Mouse (Mus musculus) heart, embryonic 13.5 days (tissue): ENCODE data around the gene Srsf9. TPM values are rescaled to one million over a fixed set of nuclear protein-coding genes. Genes with fewer than 3 reads are reported as not detected.

Experiments used
- ATAC-seq: fragments of 200-750 bp; cut with Nextera tagmentation; 2 replicates; pipeline ENCODE4 v1.8.0; 2017; ENCODE audit warnings: moderate TSS enrichment; ENCODE audit not compliant: insufficient number of reproducible peaks, low FRiP score, low TSS enrichment; ENCODE audit errors: extremely low read depth
- H3K27ac ChIP-seq: fragments of 300-500 bp; sonication (generic); replicated peaks from 2 replicates; pipeline ENCODE4 v1.5.1; 2015; ENCODE audit warnings: moderate library complexity, mild to moderate bottlenecking, inconsistent platforms
- H3K27me3 ChIP-seq: fragments of 300-500 bp; sonication (generic); replicated peaks from 2 replicates; pipeline ENCODE4 v1.6.1; 2015; ENCODE audit warnings: mild to moderate bottlenecking, inconsistent platforms
- H3K36me3 ChIP-seq: fragments of 300-500 bp; sonication (generic); 2 replicates; pipeline ENCODE4 v1.6.1; 2015; ENCODE audit warnings: mild to moderate bottlenecking, inconsistent platforms
- H3K4me1 ChIP-seq: fragments of 300-500 bp; sonication (generic); 2 replicates; pipeline ENCODE4 v1.6.1; 2015; ENCODE audit warnings: inconsistent platforms
- H3K4me2 ChIP-seq: fragments of 300-500 bp; sonication (generic); 2 replicates; pipeline ENCODE4 v1.6.1; 2015; ENCODE audit warnings: inconsistent platforms, mild to moderate bottlenecking, moderate library complexity
- H3K4me3 ChIP-seq: fragments of 300-500 bp; sonication (generic); 2 replicates; pipeline ENCODE4 v1.5.1; 2015; ENCODE audit warnings: moderate library complexity, mild to moderate bottlenecking, inconsistent platforms
- H3K9ac ChIP-seq: fragments of 300-500 bp; sonication (generic); 2 replicates; pipeline ENCODE4 v1.6.1; 2015; ENCODE audit warnings: inconsistent platforms, mild to moderate bottlenecking, moderate library complexity
- H3K9me3 ChIP-seq: fragments of 300-500 bp; sonication (generic); 2 replicates; pipeline ENCODE4 v1.6.1; 2016; ENCODE audit warnings: inconsistent platforms
- WGBS: fragments of 180-500 bp; shearing (Covaris S2); methylation state at CpG from one replicate; pipeline ENCODE4 v1.1.7; 2015; ENCODE audit warnings: mixed read lengths; 5-methylcytosine and 5-hydroxymethylcytosine counted together
- polyA plus RNA-seq: library from polyadenylated mRNA; unstranded; fragments of >200 nt; fragmentation: Nextera tagmentation; extraction: Ambion mirVana; gene quantifications from 2 replicates; pipeline ENCODE4 v1.2.1, GENCODE M21; 2015

Gene Srsf9
- polyA plus RNA-seq, 1 experiment from 2014 or later, result 112 TPM

DNA sequence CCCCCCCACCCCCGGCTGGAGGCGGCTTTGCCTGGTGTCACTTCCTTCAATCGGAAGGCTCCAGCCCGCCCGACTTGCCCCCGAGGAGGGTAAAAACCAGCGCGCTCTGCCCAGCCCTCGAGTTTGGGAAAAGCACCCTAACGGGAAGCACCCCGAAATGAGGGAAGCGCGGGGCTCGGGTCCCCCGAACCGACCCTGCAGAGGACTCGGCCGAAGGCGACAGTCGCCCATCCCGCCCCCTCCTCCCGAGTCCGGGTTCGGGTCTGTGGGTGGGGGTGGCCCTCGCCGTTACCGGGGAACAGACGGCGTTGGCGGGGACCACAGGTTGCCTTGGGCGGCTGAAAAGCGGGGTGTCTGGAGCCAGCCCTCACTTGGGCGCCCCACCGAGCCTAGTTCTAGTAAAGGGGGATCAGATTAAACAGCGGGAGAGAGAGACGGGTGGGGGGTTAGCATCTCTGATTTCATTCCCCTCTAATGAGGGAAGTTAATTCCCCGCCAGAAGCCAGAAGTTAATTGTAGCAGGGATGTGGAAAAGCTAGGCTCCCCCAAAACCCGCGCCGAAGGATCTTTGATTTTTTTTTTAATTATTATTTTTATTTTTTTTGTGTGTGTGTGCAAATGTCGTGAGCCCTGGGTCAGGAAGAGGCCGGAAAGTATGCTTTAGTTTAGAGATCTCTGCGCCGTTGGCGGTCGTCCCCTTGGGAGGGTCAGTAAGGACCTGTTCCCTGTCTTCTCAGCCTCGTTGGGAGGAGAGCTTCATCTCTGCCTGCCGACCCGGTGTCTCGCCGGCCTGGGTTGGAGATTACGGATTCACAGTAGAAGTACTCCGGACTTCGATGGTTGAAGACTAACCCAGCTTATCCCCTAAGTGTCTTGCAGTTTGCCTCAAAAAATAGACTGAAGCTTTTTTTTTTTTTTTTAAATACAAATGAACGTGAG lies 902 bp downstream of the Srsf9 start:
- no peak; the same call in 1 of the 2 replicates for ATAC-seq
- Histone ChIP-seq H3K36me3 (peaks cover 38% of the 10 kb centered on the region), H3K27me3 (no peaks in the 10 kb centered on the region), H3K9ac (peak overlapping the region; percentile 98), H3K4me3 (peak overlapping the region; percentile 99), H3K27ac (peak overlapping the region; percentile 91), H3K4me1 (peaks cover 49% of the 10 kb centered on the region), H3K4me2 (peak overlapping the region; percentile 91), H3K9me3 (no peaks in the 10 kb centered on the region)
- under 1% methylated on average over 55 of the region's 55 CpGs for WGBS

DNA sequence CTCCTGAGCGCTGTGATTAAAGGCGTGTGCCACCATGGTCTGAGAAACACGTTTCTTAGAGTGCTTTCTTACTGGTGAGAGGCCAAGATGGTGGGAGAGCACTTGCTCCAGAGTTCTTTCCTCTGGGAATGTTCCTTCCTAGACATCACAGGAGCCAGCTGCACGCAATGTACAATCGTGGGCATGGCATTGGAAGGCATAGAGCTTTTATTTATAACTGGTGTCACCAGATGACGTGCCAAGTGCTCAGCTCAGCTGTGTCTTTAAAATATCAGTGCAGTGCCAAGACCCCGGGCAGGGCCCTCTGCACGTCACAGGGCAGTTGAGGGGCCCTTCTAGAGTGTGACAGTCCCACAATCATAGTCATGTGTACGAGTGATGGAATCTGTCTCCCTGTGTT lies 4.0 kb downstream of the Srsf9 start:
- H3K9ac ChIP-seq, result no peak overlapping the region; the same call in 1 of the 2 replicates
- 65% methylated on average over 9 of the region's 9 CpGs for WGBS
- H3K4me2 ChIP-seq, result 0 out of 2 replicates have a peak overlapping the region, but pooled peaks have one; percentile 13
- 0 out of 2 replicates have a peak overlapping the region, but pooled peaks have one; percentile 1 for H3K4me3 ChIP-seq
- no peaks in the 10 kb centered on the region for H3K27me3 ChIP-seq
- H3K9me3 ChIP-seq, result no peaks in the 10 kb centered on the region
- H3K36me3 ChIP-seq, result peaks cover 68% of the 10 kb centered on the region
- H3K27ac ChIP-seq, result peak overlapping the region; percentile 54; the same call in 1 of the 2 replicates
- peaks cover 61% of the 10 kb centered on the region for H3K4me1 ChIP-seq
- no peak for ATAC-seq

DNA sequence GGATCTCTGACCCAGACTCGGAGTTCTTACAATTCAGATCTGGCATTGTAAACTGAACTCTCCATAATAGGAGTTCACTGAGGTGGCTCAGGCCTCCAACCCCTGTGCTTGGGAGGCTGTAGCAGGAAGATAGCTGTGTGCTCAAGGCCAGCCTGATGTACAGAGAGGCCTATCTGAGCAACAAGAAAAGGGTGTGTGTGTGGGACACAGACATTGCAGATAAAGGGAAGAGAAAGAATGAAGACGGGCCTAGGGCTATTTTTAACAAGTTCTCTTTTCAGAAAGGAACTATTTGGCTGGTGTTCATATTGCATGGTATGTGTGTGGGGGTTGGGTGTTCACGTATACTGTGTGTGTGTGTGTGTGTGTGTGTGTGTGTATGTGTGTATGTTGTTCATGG lies 6.6 kb downstream of the Srsf9 start:
- 44% methylated on average over 3 of the region's 3 CpGs for WGBS
- Histone ChIP-seq H3K4me3 (no peak overlapping the region), H3K9me3 (no peaks in the 10 kb centered on the region), H3K4me2 (0 out of 2 replicates have a peak overlapping the region, but pooled peaks have one; percentile 0), H3K27me3 (no peaks in the 10 kb centered on the region), H3K36me3 (peaks cover 83% of the 10 kb centered on the region), H3K27ac (peak overlapping the region; percentile 46), H3K4me1 (peaks cover 50% of the 10 kb centered on the region), H3K9ac (0 out of 2 replicates have a peak overlapping the region, but pooled peaks have one; percentile 13)
- no peak for ATAC-seq

DNA sequence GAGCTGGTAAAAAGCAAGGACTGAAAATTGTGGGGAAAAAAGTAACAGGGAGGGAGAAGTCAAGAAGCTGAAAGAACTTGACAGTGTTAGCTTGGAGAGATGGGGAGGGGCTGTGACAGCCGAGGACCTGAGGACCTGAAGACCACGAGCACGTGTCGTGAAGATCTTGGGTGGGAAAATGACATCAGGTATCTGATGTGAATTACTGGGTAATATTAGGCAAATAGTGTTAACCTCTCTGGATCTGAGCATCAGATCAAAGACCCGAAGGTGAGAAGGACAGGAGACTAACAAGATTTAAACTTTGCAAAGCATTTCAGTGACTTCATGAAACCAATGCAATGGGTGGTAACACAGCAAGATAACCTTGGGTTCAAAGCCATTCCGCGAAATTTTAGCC lies 13.0 kb downstream of the Srsf9 start:
- 21% methylated on average over 7 of the region's 7 CpGs for WGBS
- Histone ChIP-seq H3K27ac (no peak overlapping the region), H3K4me1 (peaks cover 25% of the 10 kb centered on the region), H3K36me3 (peaks cover 53% of the 10 kb centered on the region), H3K9me3 (no peaks in the 10 kb centered on the region), H3K27me3 (no peaks in the 10 kb centered on the region), H3K4me3 (peak overlapping the region; percentile 94), H3K9ac (peak overlapping the region; percentile 92), H3K4me2 (peak overlapping the region; percentile 75)
- no peak for ATAC-seq

DNA sequence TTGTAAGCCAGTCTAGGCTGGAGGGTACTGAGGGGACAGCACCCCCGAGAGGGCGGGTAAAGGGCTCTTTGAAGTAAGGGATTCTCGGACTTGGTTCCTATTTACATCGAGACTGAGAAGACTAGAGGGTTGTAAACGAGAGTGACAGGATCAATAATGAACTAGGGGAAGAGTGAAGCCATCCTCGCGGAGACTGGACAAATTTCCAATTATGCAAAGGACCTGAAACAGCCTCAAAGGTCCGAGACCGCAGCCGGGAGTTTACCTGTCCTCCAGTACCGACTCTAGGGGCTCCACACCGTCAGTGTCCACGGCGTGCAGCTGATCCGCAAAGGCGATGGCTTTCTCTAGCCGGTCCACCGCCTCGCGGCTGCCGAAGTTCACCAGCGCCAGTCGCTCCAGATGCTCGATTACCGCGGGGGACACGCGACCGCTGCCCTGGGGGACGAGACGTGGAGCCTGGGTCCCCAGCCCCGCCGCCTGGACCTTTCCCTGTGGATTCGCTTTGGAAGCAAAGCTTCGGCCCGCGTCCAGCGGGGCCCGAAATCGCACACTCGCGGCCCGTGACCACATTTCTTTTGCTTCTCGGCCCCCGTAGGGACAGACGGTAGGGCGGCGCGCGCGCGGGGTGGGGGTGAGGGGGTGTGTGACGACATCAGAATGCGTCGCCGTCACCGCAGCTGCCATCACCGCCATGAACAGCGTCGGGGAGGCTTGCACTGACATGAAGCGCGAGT lies 13.8 kb downstream of the Srsf9 start, which contains the start of the genes Gatc and Triap1:
TSS of gene Gatc (minus strand) at position 602 of the 737 bp plus-strand sequence.
TSS of gene Triap1 (plus strand) at position 649 of the 737 bp plus-strand sequence.
- WGBS, result under 1% methylated on average over 62 of the region's 62 CpGs
- Histone ChIP-seq H3K9me3 (no peaks in the 10 kb centered on the region), H3K27ac (peak within 1 kb of the TSS; percentile 82), H3K36me3 (peaks cover 53% of the 10 kb centered on the region), H3K4me1 (peaks cover 25% of the 10 kb centered on the region), H3K4me3 (peak within 1 kb of the TSS; percentile 94), H3K4me2 (peak within 1 kb of the TSS; percentile 75), H3K9ac (peak within 1 kb of the TSS; percentile 92), H3K27me3 (no peaks in the 10 kb centered on the region)
- ATAC-seq, result peak; percentile 84

DNA sequence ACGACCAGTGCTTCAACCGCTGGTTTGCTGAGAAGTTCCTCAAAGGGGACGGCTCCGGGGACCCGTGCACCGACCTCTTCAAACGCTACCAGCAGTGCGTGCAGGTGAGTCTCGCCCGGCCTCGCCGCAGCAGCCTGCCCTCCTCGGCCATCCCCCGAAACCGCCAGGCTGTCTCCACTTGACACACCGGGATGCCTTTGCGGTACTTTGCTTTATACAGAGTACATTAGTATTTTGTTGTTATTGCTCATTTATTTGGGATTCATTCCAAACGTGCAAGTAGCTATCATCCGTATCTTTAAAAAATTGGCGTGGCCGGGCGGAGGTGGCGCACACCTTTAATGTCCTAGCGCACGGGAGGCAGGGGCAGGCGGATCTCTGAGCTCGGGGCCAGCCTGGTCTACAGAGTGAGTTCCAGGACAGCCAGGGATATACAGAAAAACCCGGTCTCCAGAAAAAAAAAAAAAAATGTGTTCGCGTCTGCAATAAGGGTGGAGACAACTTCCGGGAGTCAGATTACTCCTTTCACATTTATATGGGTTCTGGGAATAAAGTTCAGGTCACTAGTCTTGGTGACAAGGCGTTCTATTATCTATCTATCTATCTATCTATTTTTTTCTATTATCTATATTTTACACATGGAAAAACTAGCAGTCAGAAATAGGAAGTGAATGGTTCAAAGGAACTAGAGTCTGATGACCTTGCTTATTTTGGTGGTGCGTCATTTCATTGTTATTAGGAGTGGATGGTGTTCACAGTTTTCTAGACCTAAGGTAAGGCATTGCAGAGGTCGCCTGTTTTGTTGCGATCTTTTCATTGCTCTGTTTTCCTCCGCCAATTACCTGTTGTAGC lies 14.6 kb downstream of the Srsf9 start:
- peak overlapping the region; percentile 94 for H3K4me3 ChIP-seq
- H3K4me1 ChIP-seq, result peaks cover 30% of the 10 kb centered on the region
- peak overlapping the region; percentile 82 for H3K27ac ChIP-seq
- H3K9me3 ChIP-seq, result no peaks in the 10 kb centered on the region
- H3K4me2 ChIP-seq, result peak overlapping the region; percentile 75
- peak; percentile 22; the same call in 1 of the 2 replicates for ATAC-seq
- peak overlapping the region; percentile 92 for H3K9ac ChIP-seq
- 10% methylated on average over 36 of the region's 36 CpGs for WGBS
- H3K27me3 ChIP-seq, result no peaks in the 10 kb centered on the region
- H3K36me3 ChIP-seq, result peaks cover 53% of the 10 kb centered on the region

DNA sequence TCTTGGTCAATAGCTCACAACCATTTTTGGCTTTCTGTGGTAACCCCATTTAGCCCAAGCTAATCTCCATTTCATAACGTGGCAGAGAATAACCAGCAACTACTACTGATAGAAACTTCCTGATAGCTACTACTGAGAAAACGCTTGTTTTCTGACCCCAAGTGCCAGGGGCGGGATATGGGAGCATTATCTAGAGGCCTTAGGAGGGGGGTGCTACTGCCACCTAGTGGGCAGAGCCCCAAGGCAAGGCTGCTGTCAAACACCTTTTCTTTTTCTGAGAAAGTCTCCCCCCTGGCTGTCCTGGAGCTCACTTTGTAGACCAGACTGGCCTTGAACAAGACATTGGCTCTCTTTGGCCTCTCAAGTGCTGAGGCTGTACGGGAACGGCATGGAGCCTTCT lies 20.6 kb downstream of the Srsf9 start:
- Histone ChIP-seq H3K4me3 (peak overlapping the region; percentile 83), H3K9ac (peak overlapping the region; percentile 94), H3K4me2 (peak overlapping the region; percentile 90), H3K27me3 (no peaks in the 10 kb centered on the region), H3K9me3 (no peaks in the 10 kb centered on the region; the same call in 1 of the 2 replicates), H3K4me1 (peaks cover 27% of the 10 kb centered on the region), H3K27ac (peak overlapping the region; percentile 73; the same call in 1 of the 2 replicates), H3K36me3 (peaks cover 47% of the 10 kb centered on the region)
- WGBS, result under 1% methylated on average over 5 of the region's 5 CpGs
- no peak for ATAC-seq

DNA sequence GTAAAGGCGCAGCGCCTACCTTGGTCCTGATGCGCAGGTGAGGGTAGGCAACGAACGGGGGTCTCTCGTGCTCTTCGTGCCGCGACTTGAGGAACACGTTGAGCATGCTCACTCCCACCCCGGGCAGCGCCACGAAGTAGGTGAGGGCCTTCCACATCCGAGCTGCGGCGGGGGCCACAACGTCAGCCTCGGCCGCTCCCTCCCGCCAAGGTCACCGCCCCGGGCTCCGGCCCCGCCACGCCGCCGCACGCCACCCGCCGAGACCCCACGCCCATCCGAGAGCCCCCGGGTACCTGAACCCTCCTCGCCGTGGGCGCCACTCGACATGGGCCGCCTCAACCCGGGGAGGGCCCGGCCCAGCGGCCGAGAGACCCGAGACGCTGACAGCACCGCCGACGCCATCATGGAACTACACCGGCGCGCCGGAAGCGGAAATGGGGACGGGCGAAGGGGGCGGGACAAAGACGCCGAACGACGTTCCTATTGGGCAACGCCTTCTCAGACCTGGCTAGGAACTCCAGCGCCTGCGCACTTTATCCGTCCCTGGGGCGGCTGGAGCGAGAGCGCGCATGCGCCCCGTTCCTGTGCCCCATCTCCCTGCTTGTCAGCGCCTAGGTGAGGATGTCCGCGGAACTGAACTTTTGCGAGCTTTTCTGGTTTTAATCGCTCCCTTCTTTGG lies 21.7 kb downstream of the Srsf9 start, which contains the start of gene Cox6a1:
TSS of gene Cox6a1 (minus strand) at position 436 of the 679 bp plus-strand sequence.
- H3K4me1 ChIP-seq, result peaks cover 25% of the 10 kb centered on the region
- H3K27ac ChIP-seq, result peak within 1 kb of the TSS; percentile 83
- no peaks in the 10 kb centered on the region for H3K27me3 ChIP-seq
- peak within 1 kb of the TSS; percentile 94 for H3K9ac ChIP-seq
- ATAC-seq, result peak; percentile 92
- WGBS, result under 1% methylated on average over 74 of the region's 74 CpGs
- peak within 1 kb of the TSS; percentile 83 for H3K4me3 ChIP-seq
- no peaks in the 10 kb centered on the region; the same call in 1 of the 2 replicates for H3K9me3 ChIP-seq
- peak within 1 kb of the TSS; percentile 90 for H3K4me2 ChIP-seq
- H3K36me3 ChIP-seq, result peaks cover 36% of the 10 kb centered on the region

DNA sequence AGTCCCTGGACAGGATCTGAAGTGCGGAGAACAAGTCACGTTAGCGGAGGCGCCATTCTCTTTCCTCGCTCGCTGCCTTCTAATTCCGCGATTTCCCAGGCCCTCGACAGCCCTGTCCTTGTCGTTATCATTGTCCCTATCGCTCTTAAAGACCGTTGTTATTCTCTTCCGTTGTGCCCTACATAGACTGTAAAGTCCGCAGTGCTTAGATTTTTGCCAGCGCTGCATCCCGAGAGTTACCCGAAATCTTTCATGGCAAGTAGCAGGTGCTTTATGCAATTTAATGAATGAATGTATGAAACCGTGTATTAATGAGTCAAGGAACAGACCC lies 22.2 kb downstream of the Srsf9 start:
- Histone ChIP-seq H3K27ac (peak overlapping the region; percentile 83), H3K4me2 (peak overlapping the region; percentile 88), H3K9me3 (no peaks in the 10 kb centered on the region; the same call in 1 of the 2 replicates), H3K4me1 (peaks cover 25% of the 10 kb centered on the region), H3K4me3 (peak overlapping the region; percentile 83), H3K9ac (peak overlapping the region; percentile 86), H3K27me3 (no peaks in the 10 kb centered on the region), H3K36me3 (peaks cover 31% of the 10 kb centered on the region)
- no peak for ATAC-seq
- WGBS, result under 1% methylated on average over 18 of the region's 18 CpGs

DNA sequence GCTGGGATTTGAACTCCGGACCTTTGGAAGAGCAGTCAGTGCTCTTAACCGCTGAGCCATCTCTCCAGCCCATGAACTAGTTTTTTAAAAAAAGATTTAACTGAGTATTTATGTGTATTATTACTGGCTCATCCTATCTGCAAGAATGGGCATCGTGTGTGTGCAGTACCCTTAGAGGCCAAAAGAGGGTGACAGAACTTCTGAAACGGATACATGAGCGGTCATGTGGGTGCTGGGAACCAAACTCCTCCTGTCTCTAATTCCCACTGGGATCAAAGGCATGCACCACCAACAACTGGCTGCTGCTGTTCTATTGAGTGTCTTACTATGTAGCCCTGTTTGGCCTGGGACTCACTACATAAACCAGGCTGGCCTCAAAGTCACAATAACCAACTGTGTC lies 24.4 kb downstream of the Srsf9 start:
- 71% methylated on average over 5 of the region's 5 CpGs for WGBS
- peaks cover 7% of the 10 kb centered on the region; the same call in 1 of the 2 replicates for H3K27me3 ChIP-seq
- no peak for ATAC-seq
- no peak overlapping the region for H3K9ac ChIP-seq
- no peak overlapping the region for H3K27ac ChIP-seq
- H3K36me3 ChIP-seq, result peaks cover 9% of the 10 kb centered on the region
- H3K4me3 ChIP-seq, result no peak overlapping the region
- no peaks in the 10 kb centered on the region; the same call in 1 of the 2 replicates for H3K9me3 ChIP-seq
- H3K4me2 ChIP-seq, result no peak overlapping the region
- peaks cover 21% of the 10 kb centered on the region for H3K4me1 ChIP-seq
